Mouse (Mus musculus) neural tube, embryonic 12.5 days (tissue): ENCODE measurements around the gene Mdga1. TPM values are rescaled to one million over a fixed set of nuclear protein-coding genes. Genes with fewer than 3 reads are reported as not detected.

ENCODE experiments used
- ATAC-seq: fragments of 200-750 bp; cut with Nextera tagmentation; 2 replicates; pipeline ENCODE4 v1.8.0; 2017; ENCODE audit warnings: low read depth, mild to moderate bottlenecking, moderate TSS enrichment, moderate library complexity; ENCODE audit not compliant: low FRiP score
- H3K27ac ChIP-seq: fragments of 300-500 bp; sonication (generic); 2 replicates; pipeline ENCODE4 v1.5.1; 2016
- H3K27me3 ChIP-seq: fragments of 300-500 bp; sonication (generic); replicated peaks from 2 replicates; pipeline ENCODE4 v1.6.1; 2016; ENCODE audit warnings: mild to moderate bottlenecking
- H3K36me3 ChIP-seq: fragments of 300-500 bp; sonication (generic); 2 replicates; pipeline ENCODE4 v1.6.1; 2016; ENCODE audit warnings: mild to moderate bottlenecking
- H3K4me1 ChIP-seq: fragments of 300-500 bp; sonication (generic); 2 replicates; pipeline ENCODE4 v1.6.1; 2016
- H3K4me2 ChIP-seq: fragments of 300-500 bp; sonication (generic); replicated peaks from 2 replicates; pipeline ENCODE4 v1.6.1; 2016; ENCODE audit warnings: mild to moderate bottlenecking
- H3K4me3 ChIP-seq: fragments of 300-500 bp; sonication (generic); 2 replicates; pipeline ENCODE4 v1.5.1; 2016
- H3K9ac ChIP-seq: fragments of 300-500 bp; sonication (generic); 2 replicates; pipeline ENCODE4 v1.6.1; 2016; ENCODE audit warnings: mild to moderate bottlenecking
- H3K9me3 ChIP-seq: fragments of 300-500 bp; sonication (generic); 2 replicates; pipeline ENCODE4 v1.6.1; 2016; ENCODE audit warnings: mild to moderate bottlenecking
- WGBS: fragments of 180-500 bp; shearing (Covaris S2); methylation state at CpG from one replicate; pipeline ENCODE4 v1.1.7; 2016; 5-methylcytosine and 5-hydroxymethylcytosine counted together
- polyA plus RNA-seq: library from polyadenylated mRNA; unstranded; fragments of >200 nt; fragmentation: Nextera tagmentation; extraction: Ambion mirVana; gene quantifications from 2 replicates; pipeline ENCODE4 v1.2.1, GENCODE M21; 2016

The Mdga1 gene
- polyA plus RNA-seq, 1 experiment from 2014 or later: 7.0 TPM

DNA sequence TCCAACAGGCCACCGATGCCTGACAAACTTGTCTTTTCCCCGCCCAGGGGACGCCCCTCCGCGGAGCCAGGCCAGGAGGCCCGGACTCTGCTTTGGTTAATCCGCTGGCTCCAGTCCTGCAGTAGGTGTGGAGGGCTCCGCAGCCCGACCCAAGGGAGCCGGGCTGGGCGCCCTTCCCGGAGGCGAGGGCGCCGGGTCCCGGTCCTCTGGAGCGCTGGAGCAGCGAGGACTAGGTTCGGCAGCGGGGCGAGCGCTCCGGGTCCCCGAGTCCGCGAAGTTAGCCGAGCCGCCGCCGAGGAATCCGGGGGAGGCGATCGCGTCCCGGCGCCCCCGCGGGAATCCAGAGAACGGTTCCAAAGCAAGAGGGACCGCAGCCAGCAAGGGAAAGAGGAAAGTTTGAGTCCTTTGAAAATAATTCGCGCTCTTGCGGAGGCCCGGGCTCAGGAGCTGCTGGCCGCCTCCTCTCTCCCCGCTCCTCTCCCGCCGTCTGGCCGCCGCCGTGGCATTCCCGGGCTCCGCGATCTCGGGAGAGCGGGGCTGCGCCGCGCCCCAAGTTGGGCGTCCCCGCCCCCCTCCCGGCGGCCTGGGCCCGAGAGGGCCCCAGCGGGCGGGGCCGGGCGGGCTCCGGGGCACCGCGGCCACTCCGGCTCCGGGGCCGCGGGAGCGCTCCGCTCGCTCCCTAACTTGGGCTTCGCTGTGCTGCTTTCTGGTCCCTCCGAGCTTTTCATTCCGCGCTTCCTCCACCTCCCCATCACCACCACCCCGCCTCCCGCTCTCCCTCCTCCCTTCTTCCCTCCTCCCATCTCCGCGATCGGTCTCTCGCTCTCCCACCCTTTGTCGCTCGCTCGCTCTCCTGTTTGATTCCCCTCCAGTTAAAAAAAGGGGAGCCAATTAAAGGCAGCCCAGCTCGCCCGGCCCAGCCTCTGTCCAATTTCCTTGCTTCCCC, 81.7 kb downstream of the Mdga1 start:
- H3K9me3 ChIP-seq: no peaks in the 10 kb centered on the region
- peak; percentile 18; the same call in 1 of the 2 replicates for ATAC-seq
- peaks cover 58% of the 10 kb centered on the region for H3K4me1 ChIP-seq
- no peak overlapping the region for H3K27ac ChIP-seq
- 1% methylated on average over 82 of the region's 93 CpGs for WGBS
- no peaks in the 10 kb centered on the region for H3K36me3 ChIP-seq
- peak overlapping the region; percentile 64 for H3K4me3 ChIP-seq
- peak overlapping the region; percentile 74 for H3K9ac ChIP-seq
- H3K27me3 ChIP-seq: peaks cover 57% of the 10 kb centered on the region
- peak overlapping the region; percentile 99 for H3K4me2 ChIP-seq

DNA sequence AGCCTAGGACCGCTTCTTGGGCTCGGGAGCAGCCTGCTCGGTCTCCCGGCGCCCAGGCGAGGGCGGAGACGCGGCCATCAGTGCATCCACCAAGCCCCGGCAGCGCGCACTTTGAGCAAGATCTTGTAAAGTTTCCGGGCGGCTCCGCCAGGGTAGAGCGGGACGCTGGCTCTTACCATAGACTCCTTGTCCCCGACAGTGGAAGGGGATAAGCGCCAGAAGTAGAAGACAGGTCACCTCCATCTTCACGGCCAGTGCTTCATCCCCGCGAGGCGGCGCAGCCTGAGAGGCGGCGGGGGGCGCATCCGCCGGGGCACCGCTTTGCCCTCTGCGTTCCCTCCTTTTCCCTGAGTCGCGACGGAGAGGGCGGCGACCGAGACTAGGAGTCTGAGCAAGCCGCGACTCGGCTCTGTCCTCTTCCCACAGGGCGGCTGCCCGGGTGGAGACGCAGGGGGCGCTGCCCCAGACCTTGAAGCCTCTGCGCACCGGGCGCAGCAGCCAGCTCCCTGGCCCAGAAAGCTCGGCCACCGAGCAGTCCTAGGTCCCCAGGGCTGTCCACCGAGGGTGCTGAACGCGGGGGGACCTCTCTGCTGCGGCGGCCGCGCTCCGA, 82.5 kb downstream of the Mdga1 start:
- no peaks in the 10 kb centered on the region for H3K36me3 ChIP-seq
- under 1% methylated on average over 57 of the region's 57 CpGs for whole genome bisulfite sequencing
- peaks cover 57% of the 10 kb centered on the region for H3K27me3 ChIP-seq
- H3K4me1 ChIP-seq: peaks cover 62% of the 10 kb centered on the region
- H3K9me3 ChIP-seq: no peaks in the 10 kb centered on the region
- peak; percentile 34; the same call in 1 of the 2 replicates for ATAC-seq
- H3K4me2 ChIP-seq: peak overlapping the region; percentile 99
- H3K4me3 ChIP-seq: peak overlapping the region; percentile 64
- peak overlapping the region; percentile 74 for H3K9ac ChIP-seq
- H3K27ac ChIP-seq: peak overlapping the region; percentile 26; the same call in 1 of the 2 replicates

DNA sequence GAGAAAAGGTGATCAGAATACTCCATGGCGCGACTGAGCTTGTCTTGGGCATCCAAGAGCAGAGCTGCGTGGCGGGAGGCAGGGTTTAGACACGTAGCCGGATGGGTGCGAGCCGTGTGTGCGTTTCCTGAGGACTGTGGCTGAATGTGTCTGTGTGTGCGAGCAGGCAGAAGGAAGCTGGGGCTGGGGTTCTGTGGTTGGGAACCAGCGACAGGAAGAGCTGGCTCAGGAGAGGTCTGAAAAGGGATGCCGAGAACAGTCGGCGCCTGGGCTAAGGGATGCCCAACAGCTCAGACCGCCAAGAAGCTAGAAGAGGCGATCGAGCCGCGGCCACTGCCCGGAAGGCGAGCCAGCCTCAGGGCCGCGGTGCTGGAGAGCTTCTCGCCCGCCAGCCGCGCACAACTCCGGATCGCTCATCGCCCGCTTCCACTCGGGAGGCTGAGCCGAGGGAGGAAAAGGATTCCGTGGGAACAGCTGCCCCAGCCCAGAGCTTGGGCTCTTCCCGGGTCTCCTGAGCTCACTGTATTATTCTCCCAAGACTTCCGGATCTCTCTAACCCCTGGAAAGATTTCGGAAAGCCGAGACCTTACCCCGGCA, 83.1 kb downstream of the Mdga1 start:
- H3K9me3 ChIP-seq: no peaks in the 10 kb centered on the region
- H3K36me3 ChIP-seq: no peaks in the 10 kb centered on the region
- peak overlapping the region; percentile 99 for H3K4me2 ChIP-seq
- H3K27ac ChIP-seq: peak overlapping the region; percentile 10; the same call in 1 of the 2 replicates
- 0% methylated on average over 39 of the region's 39 CpGs for WGBS
- no peak for ATAC-seq
- H3K4me3 ChIP-seq: peak overlapping the region; percentile 64
- H3K27me3 ChIP-seq: peaks cover 57% of the 10 kb centered on the region
- peaks cover 62% of the 10 kb centered on the region for H3K4me1 ChIP-seq
- peak overlapping the region; percentile 74 for H3K9ac ChIP-seq

DNA sequence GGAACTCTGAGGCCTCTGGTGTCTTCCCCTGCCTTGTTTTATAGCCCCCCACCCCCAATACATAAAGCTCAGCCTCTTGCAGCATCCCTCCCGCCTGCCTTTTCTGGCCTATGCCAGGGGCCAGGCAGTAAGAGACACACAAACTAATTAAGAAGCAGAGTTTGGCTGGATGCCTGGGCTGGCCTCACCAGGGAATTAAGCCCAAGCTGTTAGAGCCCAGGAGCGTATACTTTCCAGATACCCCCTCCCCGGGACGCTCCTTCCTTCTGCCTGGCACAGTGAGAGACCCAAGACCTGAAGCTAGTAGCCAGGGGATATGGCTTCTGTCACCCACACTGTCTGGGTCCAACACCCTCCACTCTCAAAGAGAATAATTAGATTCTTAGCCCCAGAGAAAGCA, 83.8 kb downstream of the Mdga1 start:
- no peaks in the 10 kb centered on the region for H3K36me3 ChIP-seq
- no peak overlapping the region for H3K27ac ChIP-seq
- peak overlapping the region; percentile 64 for H3K4me3 ChIP-seq
- 6% methylated on average over 4 of the region's 4 CpGs for WGBS
- peaks cover 50% of the 10 kb centered on the region for H3K27me3 ChIP-seq
- H3K9me3 ChIP-seq: no peaks in the 10 kb centered on the region
- H3K4me1 ChIP-seq: peaks cover 62% of the 10 kb centered on the region
- H3K9ac ChIP-seq: peak overlapping the region; percentile 74; the same call in 1 of the 2 replicates
- no peak for ATAC-seq
- H3K4me2 ChIP-seq: peak overlapping the region; percentile 99

DNA sequence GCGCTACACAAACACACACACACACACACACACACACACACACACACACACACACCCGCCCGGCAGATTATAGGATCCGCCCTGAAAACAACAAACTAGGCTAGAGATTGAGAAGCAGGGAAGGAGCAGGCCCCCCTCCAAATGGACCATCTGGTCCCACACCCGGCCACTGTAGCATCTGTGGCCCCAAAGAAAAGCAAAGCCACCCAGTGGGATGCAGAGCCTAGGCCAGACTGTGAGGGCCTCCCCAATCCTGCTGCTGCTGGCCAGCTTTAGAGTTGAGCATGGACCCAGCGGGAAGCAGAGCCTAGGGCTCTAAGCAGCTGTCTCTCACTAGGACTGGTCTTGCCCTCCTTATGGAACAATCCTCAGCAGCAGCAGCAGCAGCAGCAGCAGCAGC, 85.3 kb downstream of the Mdga1 start:
- H3K27me3 ChIP-seq: peaks cover 35% of the 10 kb centered on the region
- H3K9me3 ChIP-seq: no peaks in the 10 kb centered on the region
- ATAC-seq: no peak
- peak overlapping the region; percentile 9; the same call in 1 of the 2 replicates for H3K4me3 ChIP-seq
- H3K36me3 ChIP-seq: no peaks in the 10 kb centered on the region
- H3K9ac ChIP-seq: peak overlapping the region; percentile 19
- no peak overlapping the region for H3K27ac ChIP-seq
- peaks cover 65% of the 10 kb centered on the region for H3K4me1 ChIP-seq
- peak overlapping the region; percentile 99 for H3K4me2 ChIP-seq
- 42% methylated on average over 6 of the region's 6 CpGs for WGBS

DNA sequence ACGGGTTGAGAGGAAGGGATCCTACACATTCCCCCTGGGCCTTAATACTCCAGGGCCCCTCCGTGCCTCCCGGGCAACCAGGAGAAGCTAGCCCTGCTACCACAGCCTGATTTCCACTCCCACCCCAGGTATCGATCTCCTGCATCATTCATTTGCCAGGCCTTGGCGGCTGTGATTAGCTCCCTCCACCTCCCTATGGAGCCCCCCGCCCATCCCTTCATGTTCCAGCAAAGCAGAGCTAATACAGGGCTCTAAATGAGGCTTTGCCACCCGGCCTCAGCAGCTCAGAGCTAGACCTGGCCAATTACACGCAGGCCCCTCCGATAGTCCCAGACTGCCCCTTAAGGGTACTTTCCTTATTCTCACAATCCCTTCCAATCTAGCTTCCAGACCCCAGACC, 86.5 kb downstream of the Mdga1 start:
- Histone ChIP-seq H3K4me1 (peaks cover 60% of the 10 kb centered on the region), H3K9me3 (no peaks in the 10 kb centered on the region), H3K27ac (no peak overlapping the region), H3K4me2 (peak overlapping the region; percentile 99), H3K9ac (peak overlapping the region; percentile 21; the same call in 1 of the 2 replicates), H3K36me3 (no peaks in the 10 kb centered on the region), H3K27me3 (peaks cover 30% of the 10 kb centered on the region), H3K4me3 (no peak overlapping the region)
- no peak for ATAC-seq
- 38% methylated on average over 9 of the region's 9 CpGs for WGBS

DNA sequence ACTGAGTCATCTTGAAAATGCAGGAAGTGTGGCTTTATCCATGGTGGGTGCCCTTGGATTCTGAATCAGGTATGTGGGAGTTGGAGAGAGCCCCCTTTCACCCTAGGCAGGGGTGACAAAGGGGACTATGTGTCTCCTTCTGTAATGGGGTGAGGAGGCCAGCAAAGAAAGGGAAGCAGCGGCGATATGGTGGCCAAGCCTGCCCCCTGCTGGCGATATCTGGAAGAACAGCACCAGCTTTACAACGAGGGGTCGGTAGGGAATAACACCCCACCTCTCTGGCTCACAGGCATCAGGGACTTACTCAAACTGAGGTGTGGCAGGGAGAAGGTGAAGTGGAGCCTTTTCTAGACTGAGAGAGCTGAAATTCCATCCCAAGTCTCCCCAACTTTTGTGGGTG, 87.0 kb downstream of the Mdga1 start:
- Histone ChIP-seq H3K27ac (no peak overlapping the region), H3K36me3 (no peaks in the 10 kb centered on the region), H3K27me3 (peaks cover 30% of the 10 kb centered on the region), H3K9ac (0 out of 2 replicates have a peak overlapping the region, but pooled peaks have one; percentile 21), H3K4me3 (no peak overlapping the region), H3K9me3 (no peaks in the 10 kb centered on the region), H3K4me1 (peaks cover 56% of the 10 kb centered on the region), H3K4me2 (peak overlapping the region; percentile 99)
- 3% methylated on average over 5 of the region's 5 CpGs for WGBS
- ATAC-seq: no peak

- H3K27ac ChIP-seq: no peak overlapping the region
- H3K36me3 ChIP-seq: no peaks in the 10 kb centered on the region
- H3K4me1 ChIP-seq: peaks cover 29% of the 10 kb centered on the region
- H3K4me3 ChIP-seq: no peak overlapping the region
- 45% methylated on average over 10 of the region's 10 CpGs for WGBS
- H3K4me2 ChIP-seq: no peak overlapping the region
- no peak overlapping the region for H3K9ac ChIP-seq
- no peak for ATAC-seq
- H3K9me3 ChIP-seq: no peaks in the 10 kb centered on the region
- H3K27me3 ChIP-seq: peaks cover 11% of the 10 kb centered on the region
Observed at GRCm38 (mm10) chr17:29880251-29880650, 89.6 kb downstream of the Mdga1 start.

GRCm38 (mm10) chr17:29878990-29879389, 90.9 kb downstream of the Mdga1 start:
- no peak overlapping the region for H3K27ac ChIP-seq
- H3K4me1 ChIP-seq: peaks cover 27% of the 10 kb centered on the region
- H3K9me3 ChIP-seq: no peaks in the 10 kb centered on the region
- 0 out of 2 replicates have a peak, but pooled peaks cover 4% of the 10 kb centered on the region for H3K27me3 ChIP-seq
- no peaks in the 10 kb centered on the region for H3K36me3 ChIP-seq
- ATAC-seq: no peak
- 89% methylated on average over 10 of the region's 10 CpGs for WGBS
- H3K4me2 ChIP-seq: no peak overlapping the region
- H3K9ac ChIP-seq: no peak overlapping the region
- no peak overlapping the region for H3K4me3 ChIP-seq

GRCm38 (mm10) chr17:29874082-29874679, 95.7 kb downstream of the Mdga1 start:
- no peaks in the 10 kb centered on the region for H3K9me3 ChIP-seq
- no peaks in the 10 kb centered on the region; the same call in 1 of the 2 replicates for H3K27me3 ChIP-seq
- H3K4me2 ChIP-seq: peak overlapping the region; percentile 17; the same call in 1 of the 2 replicates
- no peak for ATAC-seq
- no peaks in the 10 kb centered on the region for H3K36me3 ChIP-seq
- H3K9ac ChIP-seq: no peak overlapping the region
- 10% methylated on average over 27 of the region's 27 CpGs for WGBS
- no peak overlapping the region for H3K4me3 ChIP-seq
- peaks cover 21% of the 10 kb centered on the region for H3K4me1 ChIP-seq
- 0 out of 2 replicates have a peak overlapping the region, but pooled peaks have one; percentile 26 for H3K27ac ChIP-seq

GRCm38 (mm10) chr17:29873580-29874015, 96.3 kb downstream of the Mdga1 start:
- Histone ChIP-seq H3K27ac (peak overlapping the region; percentile 26; the same call in 1 of the 2 replicates), H3K4me1 (peaks cover 21% of the 10 kb centered on the region), H3K36me3 (no peaks in the 10 kb centered on the region), H3K4me2 (no peak overlapping the region), H3K9me3 (no peaks in the 10 kb centered on the region), H3K9ac (no peak overlapping the region), H3K27me3 (no peaks in the 10 kb centered on the region; the same call in 1 of the 2 replicates), H3K4me3 (no peak overlapping the region)
- WGBS: 53% methylated on average over 7 of the region's 7 CpGs
- ATAC-seq: peak; percentile 70; the same call in 1 of the 2 replicates
